Mouse (Mus musculus) intestine, embryonic 16.5 days (tissue): ENCODE measurements around the gene Olfr1358. TPM values are rescaled to one million over a fixed set of nuclear protein-coding genes. Genes with fewer than 3 reads are reported as not detected.

Source experiments
- ATAC-seq: fragments of 200-750 bp; cut with Nextera tagmentation; 2 replicates; pipeline ENCODE4 v1.8.0; 2017; ENCODE audit warnings: moderate TSS enrichment, moderate library complexity
- H3K27ac ChIP-seq: fragments of 300-500 bp; sonication (generic); 2 replicates; pipeline ENCODE4 v1.5.1; 2014; ENCODE audit warnings: mild to moderate bottlenecking, low read length
- H3K27me3 ChIP-seq: fragments of 300-500 bp; sonication (generic); replicated peaks from 2 replicates; pipeline ENCODE4 v1.6.1; 2014; ENCODE audit warnings: low read length, control low read depth, mixed read lengths; ENCODE audit not compliant: control insufficient read depth, insufficient read depth
- H3K36me3 ChIP-seq: fragments of 300-500 bp; sonication (generic); 2 replicates; pipeline ENCODE4 v1.6.1; 2014; ENCODE audit warnings: low read length, control low read depth; ENCODE audit not compliant: control insufficient read depth, insufficient read depth
- H3K4me1 ChIP-seq: fragments of 300-500 bp; sonication (generic); 2 replicates; pipeline ENCODE4 v1.6.1; 2014; ENCODE audit warnings: low read length, control low read depth, mixed read lengths; ENCODE audit not compliant: control insufficient read depth, insufficient read depth
- H3K4me2 ChIP-seq: fragments of 300-500 bp; sonication (generic); 2 replicates; pipeline ENCODE4 v1.6.1; 2014; ENCODE audit warnings: low read depth, low read length, control low read depth
- H3K4me3 ChIP-seq: fragments of 300-500 bp; sonication (generic); 2 replicates; pipeline ENCODE4 v1.5.1; 2014; ENCODE audit warnings: mild to moderate bottlenecking, low read length
- H3K9ac ChIP-seq: fragments of 300-500 bp; sonication (generic); 2 replicates; pipeline ENCODE4 v1.6.1; 2014; ENCODE audit warnings: low read depth, low read length
- H3K9me3 ChIP-seq: fragments of 300-500 bp; sonication (generic); 2 replicates; pipeline ENCODE4 v1.6.1; 2016; ENCODE audit warnings: low read length, control low read depth; ENCODE audit not compliant: control insufficient read depth
- WGBS: fragments of 180-500 bp; shearing (Covaris S2); extraction: QIAGEN DNeasy Blood & Tissue Kit; methylation state at CpG from one replicate; pipeline ENCODE4 v1.1.7; 2014; 5-methylcytosine and 5-hydroxymethylcytosine counted together
- microRNA-seq: library from miRNA; unstranded; fragments of <30 nt; microRNA quantifications from one replicate; pipeline ENCODE4, GENCODE M21; 2016
- polyA plus RNA-seq: library from polyadenylated mRNA; unstranded; fragments of >200 nt; fragmentation: Nextera tagmentation; extraction: Ambion mirVana; gene quantifications from 2 replicates; pipeline ENCODE4 v1.2.1, GENCODE M21; 2015

Gene Olfr1358
- polyA plus RNA-seq, 1 experiment from 2014 or later, result not detected

DNA sequence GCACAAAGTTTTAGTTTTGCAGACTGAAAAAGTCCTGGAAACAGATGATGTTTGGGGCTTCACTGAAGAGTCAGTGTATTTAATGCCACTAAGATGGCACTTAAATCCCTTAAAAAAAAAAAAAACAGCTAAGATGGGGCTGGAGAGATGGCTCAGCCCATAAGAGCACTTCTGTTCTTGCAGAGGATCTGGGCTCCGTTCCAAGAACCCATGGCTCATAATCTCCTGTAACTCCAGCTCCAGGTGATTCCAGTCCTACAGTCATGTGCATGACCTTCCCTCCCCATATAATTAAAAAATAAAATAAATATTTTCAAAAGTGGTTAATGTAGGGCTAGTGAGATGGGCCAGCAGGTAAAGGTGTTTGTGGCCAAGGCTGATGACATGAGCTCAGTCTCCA is 47.8 kb downstream of the Olfr1358 start:
- H3K27me3 ChIP-seq, result no peaks in the 10 kb centered on the region
- H3K4me3 ChIP-seq, result no peak overlapping the region
- 87% methylated on average over 1 of the region's 1 CpGs for WGBS
- no peaks in the 10 kb centered on the region for H3K36me3 ChIP-seq
- H3K4me1 ChIP-seq, result no peaks in the 10 kb centered on the region
- no peak for ATAC-seq
- no peak overlapping the region for H3K9ac ChIP-seq
- no peaks in the 10 kb centered on the region for H3K9me3 ChIP-seq
- no peak overlapping the region for H3K27ac ChIP-seq
- no peak overlapping the region for H3K4me2 ChIP-seq

DNA sequence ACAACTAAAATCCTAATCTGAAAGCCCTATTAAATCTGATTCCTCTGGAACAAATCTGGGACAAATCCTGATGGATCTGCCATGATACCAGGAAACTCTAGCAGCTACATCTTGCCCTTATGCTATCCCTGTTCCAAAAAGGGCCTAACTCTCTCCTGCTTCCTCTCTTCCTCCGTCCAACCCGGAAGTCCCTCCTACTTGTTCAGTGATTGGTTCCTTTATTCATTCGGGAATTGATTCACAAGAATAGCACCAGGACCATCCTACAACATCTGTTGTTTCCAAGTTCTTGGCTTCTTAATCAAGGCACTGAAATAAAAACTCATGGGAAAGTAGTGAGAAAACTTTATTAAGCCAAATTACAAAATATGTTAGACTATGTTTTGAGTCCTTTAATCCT is 52.0 kb downstream of the Olfr1358 start:
- Histone ChIP-seq H3K27me3 (no peaks in the 10 kb centered on the region), H3K36me3 (no peaks in the 10 kb centered on the region), H3K27ac (no peak overlapping the region), H3K4me1 (no peaks in the 10 kb centered on the region), H3K4me3 (no peak overlapping the region), H3K9me3 (no peaks in the 10 kb centered on the region), H3K9ac (no peak overlapping the region), H3K4me2 (no peak overlapping the region)
- WGBS, result 75% methylated on average over 3 of the region's 3 CpGs
- no peak for ATAC-seq

DNA sequence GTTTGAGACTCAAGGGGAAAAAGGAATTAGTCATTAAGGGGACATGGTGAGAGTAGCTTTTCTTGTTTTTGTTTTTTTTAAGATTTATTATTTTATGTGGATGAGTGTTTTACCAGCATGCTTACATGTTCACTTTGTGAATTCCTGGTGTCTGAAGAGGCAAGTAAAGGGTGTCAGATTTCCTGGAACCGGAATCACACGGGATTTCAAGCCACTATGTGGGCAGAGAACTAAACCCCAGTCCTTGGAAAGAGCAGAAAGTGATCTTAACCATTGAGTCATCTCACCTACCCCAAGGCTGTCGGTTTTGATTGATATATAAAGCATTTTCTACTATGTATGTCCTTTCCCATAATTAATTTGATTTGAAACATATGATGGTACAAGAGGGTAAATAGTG is 52.5 kb downstream of the Olfr1358 start:
- WGBS, result 58% methylated on average over 3 of the region's 3 CpGs
- ATAC-seq, result no peak
- H3K4me2 ChIP-seq, result no peak overlapping the region

More for the DNA sequence above, 52.5 kb downstream of the Olfr1358 start:
- Histone ChIP-seq H3K9ac (no peak overlapping the region), H3K4me1 (no peaks in the 10 kb centered on the region), H3K9me3 (no peaks in the 10 kb centered on the region), H3K36me3 (no peaks in the 10 kb centered on the region), H3K27me3 (no peaks in the 10 kb centered on the region), H3K4me3 (no peak overlapping the region), H3K27ac (no peak overlapping the region)

Small RNA genes lying within 50 kb of the gene (microRNA-seq; reads per million reads assigned to microRNA genes)
- not detected for gene Gm27541

Other genes starting within 250 kb of the Olfr1358 start
- gene Agpat3, start 164.9 kb upstream of the Olfr1358 start, polyA plus RNA-seq, result 30.0 and 42.5 TPM in 2 replicates
- gene Rrp1, start 104.4 kb upstream of the Olfr1358 start, polyA plus RNA-seq, result 252 and 268 TPM in 2 replicates
- 288 and 325 TPM in 2 replicates for gene Cstb, start 91.8 kb upstream of the Olfr1358 start, polyA plus RNA-seq
- gene Pdxk, start 52.5 kb upstream of the Olfr1358 start, polyA plus RNA-seq, result 35.9 and 39.9 TPM in 2 replicates
- 83.1 and 85.8 TPM in 2 replicates for gene Ilvbl, start 56.9 kb downstream of the Olfr1358 start, polyA plus RNA-seq
- 12.5 and 13.4 TPM in 2 replicates for gene Syde1, start 74.5 kb downstream of the Olfr1358 start, polyA plus RNA-seq
- gene Olfr1357, start 100.6 kb downstream of the Olfr1358 start, polyA plus RNA-seq, result not detected in 2 replicates
- 0.18 and 0.37 TPM in 2 replicates for gene Casp14, start 200.9 kb downstream of the Olfr1358 start, polyA plus RNA-seq
- 0.12 TPM in 1 of 2 replicates, not detected in the other for gene Ccdc105, start 235.6 kb downstream of the Olfr1358 start, polyA plus RNA-seq